Mouse (Mus musculus) frontal cortex, postnatal 10 days (tissue): ENCODE data around the gene Izumo1r.
A peak's percentile ranks its signal among the peaks of the same experiment; 100 is the strongest.

Experiments used
- DNase-seq, 2 experiments: peaks; one replicate each; pipeline ENCODE4 v3.0.0; 2022; ENCODE audit warnings: low spot score in 2 of 2, mixed read lengths in 1 of 2

Izumo1r gene

DNA sequence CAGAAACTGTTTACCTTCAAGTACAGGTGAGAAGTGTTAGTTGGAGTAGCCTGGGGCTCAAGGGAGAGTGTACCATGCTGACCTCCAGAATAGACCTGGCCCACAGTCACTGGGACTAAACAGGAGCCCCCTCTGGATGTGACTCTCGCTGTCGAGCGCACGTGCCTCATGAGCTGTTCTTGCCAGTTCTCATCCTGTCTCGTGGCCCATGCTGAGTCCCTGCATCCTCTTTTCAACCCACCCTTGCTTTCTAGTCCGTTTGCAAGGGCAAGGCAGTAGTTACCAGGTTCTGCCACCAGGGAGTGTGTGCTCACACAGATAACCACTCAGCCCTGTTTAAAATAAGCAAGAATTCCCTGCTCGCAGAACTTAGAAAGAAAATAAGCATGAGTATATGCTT, 36.8 kb downstream of the Izumo1r start:
- peak in 1 of 2 experiments; percentile 57 for DNase-seq

DNA sequence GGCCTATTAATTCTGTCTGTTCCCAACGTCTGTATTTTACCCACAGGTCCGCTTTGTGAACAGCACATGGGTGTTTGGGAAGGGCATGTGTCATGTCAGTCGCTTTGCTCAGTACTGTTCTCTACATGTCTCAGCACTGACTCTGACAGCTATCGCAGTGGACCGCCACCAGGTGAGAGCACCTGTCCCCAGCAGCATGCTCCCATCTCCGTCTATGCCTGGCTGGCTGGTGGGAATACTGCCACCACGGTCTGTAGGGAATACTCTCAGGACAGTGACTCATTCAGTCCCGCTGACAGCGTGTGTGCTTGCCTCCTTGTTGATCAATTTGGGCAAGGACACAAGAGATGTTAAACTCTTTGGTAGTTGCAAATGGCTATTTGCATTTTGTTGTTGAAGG, 39.0 kb downstream of the Izumo1r start:
- no peak for DNase-seq

DNA sequence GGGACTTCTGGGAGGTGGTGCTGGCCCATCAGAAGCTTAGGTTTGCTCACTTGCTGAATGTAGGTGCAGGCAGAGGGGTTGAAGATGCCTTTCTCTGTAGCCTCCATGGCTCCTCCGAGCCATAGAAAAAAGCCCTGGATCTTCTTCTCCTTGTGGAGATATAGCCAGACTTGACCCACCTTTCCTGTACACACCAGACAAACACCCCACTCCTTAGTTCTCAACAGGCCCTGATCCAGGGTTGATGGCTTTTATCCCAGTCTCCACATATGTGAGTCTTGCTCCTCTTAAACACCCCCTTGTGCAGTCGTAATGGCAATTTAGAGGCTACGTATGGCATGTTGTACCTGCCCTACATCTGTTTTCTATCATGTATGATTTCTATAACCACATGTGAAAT, 40.6 kb downstream of the Izumo1r start:
- no peak for DNase-seq

DNA sequence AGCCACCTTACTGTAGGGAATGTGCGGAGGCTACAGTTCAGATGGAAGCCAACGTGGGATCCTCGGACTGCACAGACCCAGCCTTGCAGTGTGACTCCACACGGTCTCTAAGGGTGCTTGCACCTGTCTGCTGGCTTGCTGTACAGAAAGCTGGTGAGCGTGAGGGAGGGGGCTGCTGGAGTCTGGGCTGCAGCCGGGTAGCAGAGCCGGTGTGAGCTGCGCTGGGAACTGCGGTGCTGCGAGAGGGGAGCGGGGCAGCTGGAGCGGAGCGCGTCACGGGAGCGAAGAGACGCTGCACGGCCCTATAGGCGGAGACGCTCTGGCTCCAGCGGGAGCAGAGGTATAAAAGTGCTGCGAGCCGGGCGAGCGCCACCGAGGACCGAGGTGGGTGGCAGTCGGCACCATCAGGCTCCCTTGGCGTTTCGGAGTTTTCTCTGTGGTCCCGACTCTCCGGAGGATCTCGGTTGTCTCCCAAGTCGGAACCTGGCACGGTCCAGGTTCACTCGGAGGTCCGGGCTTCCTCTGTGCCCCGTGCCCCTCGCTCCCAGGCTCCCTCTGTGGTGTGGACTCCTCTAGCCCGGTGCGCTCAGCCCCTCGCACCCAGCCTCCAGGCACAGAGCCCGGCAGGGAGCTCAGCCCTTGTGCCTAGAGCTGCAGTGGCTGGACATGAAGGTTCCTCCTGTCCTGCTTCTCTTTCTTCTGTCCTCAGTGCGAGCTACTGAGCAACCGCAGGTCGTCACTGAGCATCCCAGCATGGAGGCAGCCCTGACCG, 43.7 kb downstream of the Izumo1r start, which contains the start of gene Gpr83:
Gene Gpr83 (plus strand): TSS at position 343 of the 772 bp plus-strand sequence.
- DNase-seq = peak in 1 of 2 experiments; percentile 47

DNA sequence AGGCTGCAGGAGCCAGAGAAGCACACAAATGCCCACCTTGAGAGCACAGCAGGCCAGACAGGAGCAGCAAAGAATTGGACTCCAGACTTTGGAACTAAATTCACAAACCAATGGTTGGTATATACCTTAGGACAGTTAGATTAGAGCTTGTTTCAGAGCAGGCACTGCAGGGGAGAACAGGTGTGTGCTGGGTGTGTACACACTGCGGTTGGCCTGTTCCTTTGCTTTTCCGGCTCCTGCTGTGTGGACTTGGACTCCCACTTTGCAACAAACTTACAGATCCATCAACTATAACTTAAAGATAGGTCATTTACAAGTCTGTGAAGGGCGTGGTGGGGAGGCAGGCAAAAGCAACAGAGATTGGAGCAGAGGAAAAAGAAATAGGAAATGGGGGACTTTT, 45.0 kb downstream of the Izumo1r start:
- no peak for DNase-seq

DNA sequence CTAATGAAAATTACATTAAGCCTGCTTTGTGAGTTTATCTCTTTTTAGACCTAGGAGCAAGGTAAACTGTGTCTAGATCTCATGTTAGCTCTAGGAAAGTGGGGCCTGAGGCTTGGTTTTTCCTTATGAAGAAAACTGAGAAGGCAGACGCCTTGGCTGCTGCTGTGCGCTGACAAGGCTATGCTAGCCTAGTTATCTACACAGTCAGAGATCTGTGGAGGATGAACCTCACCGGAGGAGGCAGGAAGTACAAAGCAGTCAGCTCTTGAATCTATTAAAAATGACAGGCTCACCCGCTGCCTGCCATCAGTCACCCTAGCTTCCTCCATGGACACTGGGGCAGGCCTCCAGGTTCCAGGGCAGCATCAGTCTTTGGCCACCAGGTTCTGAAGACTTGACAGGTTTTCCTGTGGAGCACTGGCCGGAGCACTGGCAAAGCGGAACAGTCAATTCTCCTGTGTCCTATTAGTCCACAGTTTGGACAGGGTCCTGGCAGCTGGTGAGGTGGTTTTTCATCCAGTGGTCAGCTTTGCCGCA, 45.5 kb downstream of the Izumo1r start:
- no peak for DNase-seq

DNA sequence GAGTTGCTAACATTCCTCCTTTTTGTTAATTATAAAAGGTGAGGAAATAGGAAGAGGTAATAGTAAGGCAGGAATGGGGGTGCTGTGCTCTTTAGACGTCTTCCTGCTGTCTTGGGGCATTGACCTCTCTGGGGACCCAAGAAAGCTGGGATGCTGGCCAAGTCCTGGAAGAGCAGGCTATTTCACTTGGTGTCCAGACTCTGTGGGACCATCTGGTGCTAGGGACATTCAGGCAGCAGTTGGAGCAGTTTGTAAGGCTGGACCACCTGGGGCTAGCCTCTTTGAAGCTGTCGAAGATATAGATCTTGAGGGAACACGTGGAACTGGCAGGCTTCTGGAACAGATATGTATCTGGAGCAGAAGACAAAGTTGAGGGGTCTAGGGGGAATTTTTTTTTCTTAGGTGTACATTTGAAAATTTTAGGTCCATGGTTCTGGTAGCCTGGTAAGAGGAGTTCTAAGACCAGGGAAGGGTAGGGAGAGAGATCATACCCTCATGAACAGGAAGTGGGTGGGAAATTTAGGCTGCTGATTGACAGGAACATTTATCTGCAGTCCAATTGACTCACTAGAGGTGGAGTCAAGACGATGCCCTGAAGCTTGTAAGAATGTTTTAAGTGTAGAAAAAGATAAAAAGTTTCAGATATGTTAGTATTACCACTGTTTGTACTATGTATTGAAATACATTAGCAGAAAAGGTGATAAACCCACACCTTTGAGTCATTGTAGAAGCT, 46.7 kb downstream of the Izumo1r start:
- DNase-seq = no peak

DNA sequence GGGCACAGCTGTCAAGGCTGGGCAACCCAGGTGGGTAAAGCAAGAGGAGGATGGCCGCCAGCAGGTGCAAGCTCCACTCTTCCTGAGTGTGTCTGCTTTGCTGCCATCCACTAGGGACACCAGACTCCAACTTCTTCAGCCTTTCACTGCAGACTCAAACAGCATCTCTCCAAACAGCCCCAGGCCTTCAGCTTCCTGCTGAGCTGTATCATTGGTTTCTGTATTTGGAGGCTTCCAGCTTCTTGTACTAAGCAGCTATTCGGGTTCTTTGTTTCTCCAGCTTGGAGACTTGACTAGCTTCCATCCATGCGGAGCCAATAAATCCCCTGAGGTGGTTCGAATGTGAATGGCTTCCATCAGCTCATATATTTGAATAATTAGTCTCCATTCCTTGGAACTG, 49.2 kb downstream of the Izumo1r start:
- no peak for DNase-seq

DNA sequence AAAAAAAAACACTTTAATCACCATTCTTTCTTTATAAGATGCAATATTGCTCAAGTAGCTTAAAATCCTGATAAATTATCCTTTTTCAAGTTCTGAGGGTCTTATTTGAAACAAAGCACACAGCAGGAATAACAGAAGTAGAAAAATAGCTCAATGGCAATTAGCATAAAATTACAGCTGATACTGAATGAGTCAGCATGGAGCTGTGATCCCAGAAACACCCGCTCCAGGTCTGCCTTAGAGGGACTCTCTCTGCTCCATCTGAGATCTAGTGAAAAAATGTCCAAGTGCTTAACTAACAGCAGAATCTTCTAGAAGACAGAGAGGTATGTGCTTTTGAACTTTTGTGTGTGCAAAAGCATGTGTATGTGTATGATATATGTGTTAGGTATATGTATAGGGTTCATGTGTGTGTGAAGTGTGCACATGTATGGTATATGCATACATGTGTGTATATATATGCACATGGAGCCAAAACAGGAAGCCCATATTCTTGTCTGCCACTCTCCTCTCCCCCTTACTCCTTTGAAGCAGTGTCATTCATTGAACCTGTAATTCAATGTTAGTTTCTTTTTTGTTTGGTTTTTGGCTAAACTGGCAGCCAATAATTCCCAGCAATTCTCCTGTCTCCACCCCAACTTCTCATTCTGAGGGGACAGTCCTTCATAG, 55.3 kb downstream of the Izumo1r start:
- DNase-seq = no peak

DNA sequence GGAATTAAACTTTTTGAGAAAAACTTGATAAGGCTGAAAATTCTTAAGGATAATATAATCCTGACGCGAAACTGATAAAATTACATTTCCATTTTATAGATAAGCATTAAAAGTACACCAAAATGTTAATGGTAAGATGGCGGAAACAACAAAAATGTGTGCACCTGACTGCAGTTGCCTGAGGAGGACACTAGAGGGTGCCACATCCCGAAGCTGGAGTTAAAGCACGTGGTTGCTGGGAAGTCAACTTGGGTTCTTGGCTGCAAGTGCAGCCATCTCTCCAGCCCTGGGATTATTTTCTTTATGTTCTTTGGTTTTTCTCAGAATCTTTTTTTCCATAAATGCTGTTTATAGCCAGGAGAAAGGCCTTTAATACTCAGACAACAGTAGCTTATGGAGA, 57.3 kb downstream of the Izumo1r start:
- DNase-seq = no peak

DNA sequence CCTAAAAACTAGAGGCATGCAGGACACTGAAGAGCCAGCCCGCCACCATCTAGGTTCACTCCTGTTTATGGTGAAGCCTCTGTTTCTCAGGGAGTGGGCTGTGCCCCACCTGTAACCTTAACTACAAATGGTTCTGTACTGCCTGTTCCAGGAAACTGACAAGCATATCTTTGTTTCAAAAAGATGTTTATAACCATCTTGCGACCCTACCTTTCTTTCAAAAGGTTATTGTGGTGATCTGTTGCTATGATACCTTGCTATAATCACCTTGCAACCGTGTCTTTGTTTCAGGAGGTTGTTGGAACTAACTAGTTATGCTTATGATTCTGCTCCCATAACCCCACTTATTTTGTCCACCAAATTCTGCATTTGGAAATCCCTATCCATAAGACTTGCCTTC, 59.8 kb downstream of the Izumo1r start:
- DNase-seq = no peak

DNA sequence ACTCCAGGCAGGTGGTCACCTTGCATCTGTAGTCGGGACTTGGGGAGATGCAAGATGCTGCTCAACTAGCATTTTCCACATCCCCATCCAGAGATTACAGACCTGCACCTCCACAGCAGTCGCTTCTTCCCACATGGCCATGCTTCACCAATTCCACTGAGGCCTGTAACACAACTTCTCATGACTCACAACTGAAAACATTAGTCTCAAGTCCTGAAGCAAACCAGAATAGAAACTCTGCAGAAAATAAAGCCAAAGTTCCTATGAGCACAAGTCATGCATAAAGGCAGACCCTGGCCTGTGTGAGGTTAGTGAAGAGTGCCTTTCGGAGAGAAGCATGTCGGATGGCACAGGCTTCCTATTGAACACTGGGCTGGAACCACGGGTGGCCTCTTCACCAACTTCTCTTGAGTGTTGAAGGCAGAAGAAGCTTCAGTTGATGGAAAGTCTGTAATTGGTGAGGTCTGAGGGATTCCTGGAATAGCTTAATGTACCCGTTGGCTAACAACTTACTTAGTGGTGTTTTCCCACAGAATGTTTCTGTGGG, 60.4 kb downstream of the Izumo1r start:
- DNase-seq = no peak

DNA sequence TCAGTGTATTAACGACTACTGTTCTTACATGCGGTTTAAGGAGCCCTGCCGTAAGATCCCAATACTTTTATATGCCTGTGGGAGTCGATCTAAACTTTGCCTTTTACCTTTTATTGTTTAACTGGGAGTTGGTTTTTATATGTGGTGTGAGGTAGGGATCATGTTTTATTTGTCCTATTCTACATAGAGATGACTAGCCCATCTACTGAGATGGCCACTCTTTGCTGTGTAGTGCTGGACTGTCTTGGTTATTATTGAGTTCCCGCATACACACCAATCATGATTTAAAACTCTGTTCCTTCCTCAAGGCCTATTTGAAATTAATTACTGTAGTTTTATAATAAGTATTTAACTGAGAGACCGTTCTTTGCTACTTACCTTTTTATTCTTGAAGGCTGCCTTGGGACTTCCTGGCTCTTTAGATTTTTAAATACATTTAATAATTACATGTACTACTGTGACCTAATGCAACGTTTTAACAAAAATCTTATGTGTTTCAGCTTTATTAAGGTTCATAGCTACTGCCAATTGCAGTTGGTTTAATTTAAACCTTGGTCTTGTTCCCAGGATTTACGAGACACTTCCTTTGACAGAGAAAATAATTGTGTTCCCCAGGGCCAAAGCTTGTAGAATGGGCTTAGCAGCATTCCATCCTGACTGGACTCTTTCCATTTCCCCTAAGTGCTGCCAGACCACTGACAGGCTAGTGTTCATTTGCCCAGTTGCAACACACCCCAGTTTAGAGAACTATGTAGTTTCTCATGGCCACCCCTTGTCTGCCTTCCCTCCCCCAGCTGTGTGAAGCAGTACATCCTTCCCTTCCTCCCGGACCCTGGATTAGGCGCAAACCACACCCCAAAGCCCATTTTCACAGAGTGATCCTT, 61.6 kb downstream of the Izumo1r start:
- no peak for DNase-seq

DNA sequence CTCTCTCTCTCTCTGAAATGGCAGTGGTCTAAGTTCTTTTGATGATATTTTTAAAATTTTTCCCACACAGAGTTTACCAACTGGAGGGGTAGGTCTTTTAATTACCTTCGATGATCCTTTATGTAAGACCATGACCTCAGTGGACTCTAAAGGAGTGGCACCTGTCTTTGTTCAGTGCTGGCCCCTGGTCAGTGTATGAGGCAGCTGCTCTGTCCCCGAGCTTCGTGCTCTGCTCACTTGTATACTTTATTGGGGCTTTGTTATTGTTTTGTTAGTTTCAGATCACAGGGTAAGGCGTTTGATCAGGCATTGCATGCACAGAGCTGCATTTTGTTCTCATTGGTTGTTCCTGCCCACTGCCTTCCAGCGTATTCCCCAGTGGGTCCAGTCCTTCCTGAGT, 63.8 kb downstream of the Izumo1r start:
- DNase-seq = no peak

DNA sequence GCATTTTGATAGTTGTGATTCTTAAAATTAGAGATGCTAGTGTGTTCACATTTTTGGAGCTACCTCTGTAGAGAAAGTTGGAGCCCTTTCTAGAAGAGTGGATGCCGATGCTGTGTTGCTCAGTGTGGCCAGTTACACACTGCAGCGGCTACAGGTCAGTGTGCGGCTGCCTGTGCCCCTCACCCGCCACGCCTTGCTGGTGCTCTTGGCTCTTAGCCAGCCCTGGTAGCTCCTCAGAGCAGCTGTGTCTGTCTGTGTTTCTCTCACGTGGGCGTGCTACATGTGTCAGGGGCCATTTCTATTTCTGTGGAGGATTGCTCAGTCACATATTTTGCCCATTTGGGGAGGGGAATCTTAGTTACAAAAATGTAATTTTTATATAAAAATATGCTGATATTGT, 64.2 kb downstream of the Izumo1r start:
- DNase-seq = no peak
